In genomic region chr4:41569411-41569885, GRCm38 (mm10) we compare ENCODE assay signal across 8 mouse cellular contexts. TPM values are rescaled to one million over a fixed set of nuclear protein-coding genes. Genes with fewer than 3 reads are reported as not detected.
DNase-seq lines count a peak whose midpoint lies in the region; ATAC-seq and TF ChIP-seq lines count a peak whose summit lies in the region.

Gene Fam219a, minus strand, starts transcription at chr4:41569538.
Gene Dnaic1, plus strand, starts transcription at chr4:41569775.

- WGBS in forebrain, embryonic 13.5 days, result under 1% methylated on average over 41 of the region's 41 CpGs
- WGBS in large intestine, adult 2 months, result under 1% methylated on average over 41 of the region's 41 CpGs
- WGBS in liver, postnatal 0 days (ENCODE audit: insufficient replicate concordance), result under 1% methylated on average over 28 of the region's 41 CpGs
- WGBS in neural tube, embryonic 14.5 days, result under 1% methylated on average over 41 of the region's 41 CpGs

- TF ChIP-seq EP300 in ES-Bruce4 (IDR thresholded peaks at IDR 0.05; ENCODE audit: insufficient read depth, low read depth, low read length), result no peak
- TF ChIP-seq EP300 in liver, postnatal 0 days (IDR thresholded peaks at IDR 0.05; ENCODE audit: low read depth), result peak; percentile 16; the same call in 1 of the 2 replicates

- H3K4me1 ChIP-seq in ES-Bruce4 (ENCODE audit: control insufficient read depth, insufficient read depth, low read length), result peaks cover 3% of the 10 kb centered on the region
- peaks cover 38% of the 10 kb centered on the region for H3K4me1 ChIP-seq in forebrain, embryonic 13.5 days
- H3K4me1 ChIP-seq in liver, postnatal 0 days (ENCODE audit: insufficient read depth), result peaks cover 15% of the 10 kb centered on the region
- H3K4me1 ChIP-seq in neural tube, embryonic 14.5 days (ENCODE audit: control insufficient read depth, insufficient read depth, low read length), result peaks cover 22% of the 10 kb centered on the region

- peak; percentile 30 for TF ChIP-seq CTCF in ES-Bruce4 (IDR thresholded peaks at IDR 0.05; ENCODE audit: low read depth, low read length)
- peak; percentile 70 for TF ChIP-seq CTCF in liver, postnatal 0 days (IDR thresholded peaks at IDR 0.05; ENCODE audit: low read depth)

- intact Hi-C loops in heart, postnatal 10 days (cut with DNase I), result loop anchor here (5.0 kb wide), 1 partner anchor 102 kb away; the partner anchor contains the start of gene Nudt2

- no peaks in the 10 kb centered on the region for H3K36me3 ChIP-seq in ES-Bruce4 (ENCODE audit: control insufficient read depth, insufficient read depth, low read length, poor library complexity, severe bottlenecking)
- H3K36me3 ChIP-seq in forebrain, embryonic 13.5 days (ENCODE audit: poor library complexity, severe bottlenecking), result no peaks in the 10 kb centered on the region
- no peaks in the 10 kb centered on the region for H3K36me3 ChIP-seq in liver, postnatal 0 days (replicated peaks; ENCODE audit: insufficient read depth, low read length)
- no peaks in the 10 kb centered on the region for H3K36me3 ChIP-seq in neural tube, embryonic 14.5 days (ENCODE audit: control insufficient read depth, insufficient read depth, low read length)

- peak within 1 kb of the TSS; percentile 79 for H3K4me3 ChIP-seq in ES-Bruce4 (ENCODE audit: low read depth, low read length)
- H3K4me3 ChIP-seq in forebrain, embryonic 13.5 days, result peak within 1 kb of the TSS; percentile 83
- H3K4me3 ChIP-seq in liver, postnatal 0 days (ENCODE audit: low read depth, low read length), result peak within 1 kb of the TSS; percentile 61
- H3K4me3 ChIP-seq in neural tube, embryonic 14.5 days (ENCODE audit: low read depth, low read length), result peak within 1 kb of the TSS; percentile 82

- TF ChIP-seq POLR2A in ES-Bruce4 (IDR thresholded peaks at IDR 0.05; ENCODE audit: insufficient read depth, low read length), result peak; percentile 13

- DNase-seq in heart, postnatal 10 days, result peak; percentile 99
- DNase-seq in large intestine, adult 2 months (ENCODE audit: low read depth, low spot score), result peak; percentile 92
- peak; percentile 95 for DNase-seq in liver, postnatal 0 days
- DNase-seq in testis, postnatal 10 days (ENCODE audit: low spot score), result peak; percentile 98

- H3K9ac ChIP-seq in ES-Bruce4 (ENCODE audit: low read depth, poor library complexity, severe bottlenecking), result peak within 1 kb of the TSS; percentile 67
- H3K9ac ChIP-seq in forebrain, embryonic 13.5 days, result peak within 1 kb of the TSS; percentile 88
- H3K9ac ChIP-seq in liver, postnatal 0 days (replicated peaks), result peak within 1 kb of the TSS; percentile 70
- H3K9ac ChIP-seq in neural tube, embryonic 14.5 days (replicated peaks; ENCODE audit: low read depth, low read length), result peak within 1 kb of the TSS; percentile 88

- peak within 1 kb of the TSS; percentile 91 for H3K4me2 ChIP-seq in forebrain, embryonic 13.5 days
- peak within 1 kb of the TSS; percentile 98 for H3K4me2 ChIP-seq in liver, postnatal 0 days (ENCODE audit: low read depth, low read length)
- peak within 1 kb of the TSS; percentile 67 for H3K4me2 ChIP-seq in neural tube, embryonic 14.5 days (ENCODE audit: low read depth, low read length)

- ATAC-seq in cerebellum, adult (ENCODE audit: insufficient number of reproducible peaks, low FRiP score, low TSS enrichment), result peak; percentile 95
- peak; percentile 98 for ATAC-seq in forebrain, embryonic 13.5 days
- ATAC-seq in liver, postnatal 0 days, result peak; percentile 99
- peak; percentile 98 for ATAC-seq in neural tube, embryonic 14.5 days (ENCODE audit: low read depth)

- H3K27ac ChIP-seq in ES-Bruce4 (ENCODE audit: insufficient read depth, low read length), result no peak within 1 kb of the TSS
- H3K27ac ChIP-seq in forebrain, embryonic 13.5 days, result peak within 1 kb of the TSS; percentile 91
- peak within 1 kb of the TSS; percentile 9; the same call in 1 of the 2 replicates for H3K27ac ChIP-seq in liver, postnatal 0 days (ENCODE audit: low read depth)
- H3K27ac ChIP-seq in neural tube, embryonic 14.5 days (ENCODE audit: low read depth, low read length), result peak within 1 kb of the TSS; percentile 89

- H3K27me3 ChIP-seq in ES-Bruce4 (ENCODE audit: control insufficient read depth, insufficient read depth, low read length, poor library complexity, severe bottlenecking), result no peaks in the 10 kb centered on the region; the same call in 1 of the 2 replicates
- peaks cover 4% of the 10 kb centered on the region for H3K27me3 ChIP-seq in forebrain, embryonic 13.5 days
- H3K27me3 ChIP-seq in liver, postnatal 0 days (ENCODE audit: insufficient read depth, low read length), result peaks cover 17% of the 10 kb centered on the region
- H3K27me3 ChIP-seq in neural tube, embryonic 14.5 days (ENCODE audit: control insufficient read depth, insufficient read depth, low read length), result no peaks in the 10 kb centered on the region

- no peaks in the 10 kb centered on the region for H3K9me3 ChIP-seq in ES-Bruce4 (replicated peaks; ENCODE audit: control insufficient read depth, insufficient read depth, low read length, poor library complexity, severe bottlenecking)
- H3K9me3 ChIP-seq in forebrain, embryonic 13.5 days (replicated peaks), result no peaks in the 10 kb centered on the region
- no peaks in the 10 kb centered on the region for H3K9me3 ChIP-seq in liver, postnatal 0 days (ENCODE audit: low read length)
- no peaks in the 10 kb centered on the region for H3K9me3 ChIP-seq in neural tube, embryonic 14.5 days (ENCODE audit: control insufficient read depth, low read length)

RNA-seq across cellular contexts. Expression of gene Fam219a, which starts in this region (rescaled TPM):
- 3.8 and 4.3 TPM in 2 replicates for polyA plus RNA-seq in ES-Bruce4 (2011; ENCODE audit: insufficient read depth, insufficient read length, low read depth, missing spikeins)
- polyA plus RNA-seq in forebrain, embryonic 13.5 days (2015; fragmentation: Nextera tagmentation; extraction: Ambion mirVana), result 8.0 and 10.8 TPM in 2 replicates
- total RNA-seq in heart, postnatal 10 days (2021), result 10 to 100 TPM; 18.6 to 21.8 TPM
- polyA plus RNA-seq in large intestine, adult 2 months (2012; rRNA removed), result 6.9 and 8.6 TPM in 2 replicates
- 0.77 and 1.0 TPM in 2 replicates for polyA plus RNA-seq in liver, postnatal 0 days (2015; fragmentation: Nextera tagmentation; extraction: Ambion mirVana)
- 18.8 and 23.5 TPM in 2 replicates for polyA plus RNA-seq in neural tube, embryonic 14.5 days (2014; fragmentation: Nextera tagmentation; extraction: Ambion mirVana)

RNA-seq across cellular contexts. Expression of gene Dnaic1, which starts in this region (rescaled TPM):
- polyA plus RNA-seq in ES-Bruce4 (2011; ENCODE audit: insufficient read depth, insufficient read length, low read depth, missing spikeins), result 4.3 and 7.3 TPM in 2 replicates
- 1.0 and 2.2 TPM in 2 replicates for polyA plus RNA-seq in forebrain, embryonic 13.5 days (2015; fragmentation: Nextera tagmentation; extraction: Ambion mirVana)
- 1 to 10 TPM in 1 of 2 experiments, under 1 TPM in 1; 0.84 to 1.6 TPM for total RNA-seq in heart, postnatal 10 days (2021)
- 2.3 and 2.5 TPM in 2 replicates for polyA plus RNA-seq in large intestine, adult 2 months (2012; rRNA removed)
- 10.6 and 14.2 TPM in 2 replicates for polyA plus RNA-seq in liver, postnatal 0 days (2015; fragmentation: Nextera tagmentation; extraction: Ambion mirVana)
- polyA plus RNA-seq in neural tube, embryonic 14.5 days (2014; fragmentation: Nextera tagmentation; extraction: Ambion mirVana), result 1.7 and 1.9 TPM in 2 replicates
